Comparison of ENCODE assay signal across 8 mouse cellular contexts in genomic region chr13:75707821-75708636, GRCm38 (mm10). TPM values are rescaled to one million over a fixed set of nuclear protein-coding genes. Genes with fewer than 3 reads are reported as not detected.
DNase-seq lines count a peak whose midpoint lies in the region; ATAC-seq lines count a peak whose summit lies in the region.

No protein-coding gene starts in this region.

- H3K4me1 ChIP-seq in intestine, embryonic 16.5 days (ENCODE audit: control insufficient read depth, insufficient read depth, low read length): peaks cover 11% of the 10 kb centered on the region
- H3K4me1 ChIP-seq in limb, embryonic 10.5 days: peaks cover 11% of the 10 kb centered on the region
- peaks cover 23% of the 10 kb centered on the region for H3K4me1 ChIP-seq in midbrain, embryonic 10.5 days

- no peaks in the 10 kb centered on the region for H3K36me3 ChIP-seq in intestine, embryonic 16.5 days (ENCODE audit: control insufficient read depth, insufficient read depth, low read length)
- H3K36me3 ChIP-seq in limb, embryonic 10.5 days: no peaks in the 10 kb centered on the region
- H3K36me3 ChIP-seq in midbrain, embryonic 10.5 days: no peaks in the 10 kb centered on the region

- intact Hi-C loops in gastrocnemius, postnatal 36 days (cut with DNase I): loop anchor here (5.0 to 10.0 kb wide), 3 partner anchors 34 to 317 kb away; no protein-coding TSS in a partner anchor

- peak; percentile 75 to 92 for DNase-seq in adrenal gland, adult (ENCODE audit: inconsistent age in 2 of 2, low spot score in 1 of 2)
- DNase-seq in embryo, embryonic 11.5 days (ENCODE audit: low read depth, low spot score): peak; percentile 20
- peak; percentile 58 to 65 for DNase-seq in gastrocnemius, postnatal 36 days
- DNase-seq in limb, embryonic 10.5 days (ENCODE audit: low spot score): peak; percentile 70
- peak; percentile 69 for DNase-seq in midbrain, embryonic 10.5 days (ENCODE audit: low spot score)
- DNase-seq in right cerebral cortex, postnatal 4 days: peak; percentile 55
- peak; percentile 47 to 65 for DNase-seq in urinary bladder, postnatal 4 days (ENCODE audit: low spot score in 2 of 2)

- H3K9me3 ChIP-seq in intestine, embryonic 16.5 days (ENCODE audit: control insufficient read depth, low read length): no peaks in the 10 kb centered on the region
- no peaks in the 10 kb centered on the region for H3K9me3 ChIP-seq in limb, embryonic 10.5 days (replicated peaks)
- H3K9me3 ChIP-seq in midbrain, embryonic 10.5 days (replicated peaks): no peaks in the 10 kb centered on the region

- H3K27me3 ChIP-seq in intestine, embryonic 16.5 days (replicated peaks; ENCODE audit: control insufficient read depth, insufficient read depth, low read length): no peaks in the 10 kb centered on the region
- peaks cover 26% of the 10 kb centered on the region for H3K27me3 ChIP-seq in limb, embryonic 10.5 days (ENCODE audit: low read depth, poor library complexity, severe bottlenecking)
- H3K27me3 ChIP-seq in midbrain, embryonic 10.5 days (ENCODE audit: low read depth, poor library complexity, severe bottlenecking): peaks cover 16% of the 10 kb centered on the region

- under 1% methylated on average over 81 of the region's 83 CpGs for WGBS in intestine, embryonic 16.5 days
- WGBS in limb, embryonic 10.5 days: under 1% methylated on average over 82 of the region's 83 CpGs
- WGBS in midbrain, embryonic 10.5 days: under 1% methylated on average over 83 of the region's 83 CpGs

- H3K4me2 ChIP-seq in intestine, embryonic 16.5 days (ENCODE audit: low read depth, low read length): peak overlapping the region; percentile 77

- ATAC-seq in intestine, embryonic 16.5 days: peak; percentile 83

- peak overlapping the region; percentile 53 for H3K27ac ChIP-seq in intestine, embryonic 16.5 days (ENCODE audit: low read length)
- peak overlapping the region; percentile 83 for H3K27ac ChIP-seq in limb, embryonic 10.5 days
- H3K27ac ChIP-seq in midbrain, embryonic 10.5 days (replicated peaks): peak overlapping the region; percentile 84

- peak overlapping the region; percentile 83 for H3K9ac ChIP-seq in intestine, embryonic 16.5 days (ENCODE audit: low read depth, low read length)

- H3K4me3 ChIP-seq in intestine, embryonic 16.5 days (ENCODE audit: low read length): peak overlapping the region; percentile 70
- peak overlapping the region; percentile 81 for H3K4me3 ChIP-seq in limb, embryonic 10.5 days
- peak overlapping the region; percentile 85 for H3K4me3 ChIP-seq in midbrain, embryonic 10.5 days

RNA-seq across cellular contexts. Expression of gene Ell2, which starts 1.5 kb away (rescaled TPM):
- total RNA-seq in gastrocnemius, postnatal 36 days (2021): 10 to 100 TPM; 24.4 to 34.0 TPM
- polyA plus RNA-seq in intestine, embryonic 16.5 days (2015; fragmentation: Nextera tagmentation; extraction: Ambion mirVana): 4.3 and 4.9 TPM in 2 replicates
- polyA plus RNA-seq in limb, embryonic 10.5 days (2016; fragmentation: Nextera tagmentation; extraction: Ambion mirVana): 4.0 and 4.2 TPM in 2 replicates
- 4.6 and 5.7 TPM in 2 replicates for polyA plus RNA-seq in midbrain, embryonic 10.5 days (2016; fragmentation: Nextera tagmentation; extraction: Ambion mirVana)

Comparison
In these comparisons a context has a peak if more than half of its experiments do, and no peak if none do; other contexts are left out.
1. Peak in every context shown above with its lines: DNase-seq, ATAC-seq, H3K4me3 ChIP-seq and H3K27ac ChIP-seq.
2. DNase-seq: peak in every context shown above with its lines; median percentile 84 in adrenal gland, adult; 70 in limb, embryonic 10.5 days; 69 in midbrain, embryonic 10.5 days; 62 in gastrocnemius, postnatal 36 days; 56 in urinary bladder, postnatal 4 days; 55 in right cerebral cortex, postnatal 4 days; 20 in embryo, embryonic 11.5 days.